Mouse (Mus musculus) hindbrain, embryonic 12.5 days (tissue): ENCODE measurements around the gene Il6ra. TPM values are rescaled to one million over a fixed set of nuclear protein-coding genes. Genes with fewer than 3 reads are reported as not detected.

Source experiments
- ATAC-seq: fragments of 200-750 bp; cut with Nextera tagmentation; 2 replicates; pipeline ENCODE4 v1.8.0; 2017; ENCODE audit warnings: moderate TSS enrichment; ENCODE audit not compliant: low FRiP score
- H3K27ac ChIP-seq: fragments of 300-500 bp; sonication (generic); 2 replicates; pipeline ENCODE4 v1.5.1; 2016; ENCODE audit warnings: mild to moderate bottlenecking
- H3K27me3 ChIP-seq: fragments of 300-500 bp; sonication (generic); 2 replicates; pipeline ENCODE4 v1.6.1; 2016; ENCODE audit warnings: mild to moderate bottlenecking
- H3K36me3 ChIP-seq: fragments of 300-500 bp; sonication (generic); 2 replicates; pipeline ENCODE4 v1.6.1; 2016; ENCODE audit warnings: mild to moderate bottlenecking
- H3K4me1 ChIP-seq: fragments of 300-500 bp; sonication (generic); 2 replicates; pipeline ENCODE4 v1.6.1; 2016
- H3K4me2 ChIP-seq: fragments of 300-500 bp; sonication (generic); replicated peaks from 2 replicates; pipeline ENCODE4 v1.6.1; 2016; ENCODE audit warnings: mild to moderate bottlenecking
- H3K4me3 ChIP-seq: fragments of 300-500 bp; sonication (generic); 2 replicates; pipeline ENCODE4 v1.5.1; 2016; ENCODE audit warnings: mild to moderate bottlenecking
- H3K9ac ChIP-seq: fragments of 300-500 bp; sonication (generic); 2 replicates; pipeline ENCODE4 v1.6.1; 2016; ENCODE audit warnings: mild to moderate bottlenecking, moderate library complexity
- H3K9me3 ChIP-seq: fragments of 300-500 bp; sonication (generic); replicated peaks from 2 replicates; pipeline ENCODE4 v1.6.1; 2016; ENCODE audit warnings: mild to moderate bottlenecking
- WGBS: fragments of 180-500 bp; shearing (Covaris S2); methylation state at CpG from one replicate; pipeline ENCODE4 v1.1.7; 2016; 5-methylcytosine and 5-hydroxymethylcytosine counted together
- polyA plus RNA-seq: library from polyadenylated mRNA; unstranded; fragments of >200 nt; fragmentation: Nextera tagmentation; extraction: Ambion mirVana; gene quantifications from 2 replicates; pipeline ENCODE4 v1.2.1, GENCODE M21; 2016

The Il6ra gene
- polyA plus RNA-seq, 1 experiment from 2014 or later, result 0.66 TPM

GRCm38 (mm10) chr3:89821548-89822480, 91.2 kb downstream of the Il6ra start:
- H3K4me1 ChIP-seq, result no peaks in the 10 kb centered on the region

GRCm38 (mm10) chr3:89821096-89821513, 91.9 kb downstream of the Il6ra start:
- H3K4me3 ChIP-seq, result no peak overlapping the region
- H3K27me3 ChIP-seq, result 0 out of 2 replicates have a peak, but pooled peaks cover 2% of the 10 kb centered on the region
- no peak overlapping the region for H3K27ac ChIP-seq
- no peaks in the 10 kb centered on the region for H3K9me3 ChIP-seq
- H3K9ac ChIP-seq, result no peak overlapping the region
- H3K36me3 ChIP-seq, result no peaks in the 10 kb centered on the region
- no peaks in the 10 kb centered on the region for H3K4me1 ChIP-seq
- 92% methylated on average over 11 of the region's 11 CpGs for WGBS
- no peak for ATAC-seq
- H3K4me2 ChIP-seq, result no peak overlapping the region

More at GRCm38 (mm10) chr3:89821548-89822480, 91.2 kb downstream of the Il6ra start:
- Histone ChIP-seq H3K27me3 (0 out of 2 replicates have a peak, but pooled peaks cover 2% of the 10 kb centered on the region), H3K9ac (no peak overlapping the region), H3K27ac (no peak overlapping the region), H3K9me3 (no peaks in the 10 kb centered on the region), H3K4me2 (no peak overlapping the region), H3K4me3 (no peak overlapping the region), H3K36me3 (no peaks in the 10 kb centered on the region)
- 77% methylated on average over 10 of the region's 10 CpGs for WGBS
- no peak for ATAC-seq

GRCm38 (mm10) chr3:89820311-89821095, 92.5 kb downstream of the Il6ra start:
- H3K9me3 ChIP-seq, result no peaks in the 10 kb centered on the region
- no peaks in the 10 kb centered on the region for H3K4me1 ChIP-seq
- 87% methylated on average over 12 of the region's 12 CpGs for WGBS
- 0 out of 2 replicates have a peak, but pooled peaks cover 2% of the 10 kb centered on the region for H3K27me3 ChIP-seq
- ATAC-seq, result no peak
- no peaks in the 10 kb centered on the region for H3K36me3 ChIP-seq
- H3K27ac ChIP-seq, result no peak overlapping the region
- H3K9ac ChIP-seq, result no peak overlapping the region
- H3K4me2 ChIP-seq, result no peak overlapping the region
- H3K4me3 ChIP-seq, result no peak overlapping the region

GRCm38 (mm10) chr3:89819897-89820296, 93.1 kb downstream of the Il6ra start:
- 68% methylated on average over 7 of the region's 7 CpGs for WGBS
- H3K36me3 ChIP-seq, result no peaks in the 10 kb centered on the region
- no peaks in the 10 kb centered on the region for H3K9me3 ChIP-seq
- H3K4me1 ChIP-seq, result no peaks in the 10 kb centered on the region
- H3K9ac ChIP-seq, result no peak overlapping the region
- no peak overlapping the region for H3K4me3 ChIP-seq
- 0 out of 2 replicates have a peak, but pooled peaks cover 2% of the 10 kb centered on the region for H3K27me3 ChIP-seq
- ATAC-seq, result no peak
- H3K4me2 ChIP-seq, result no peak overlapping the region
- H3K27ac ChIP-seq, result no peak overlapping the region

- Histone ChIP-seq H3K4me1 (no peaks in the 10 kb centered on the region), H3K9me3 (no peaks in the 10 kb centered on the region), H3K9ac (no peak overlapping the region), H3K4me3 (no peak overlapping the region), H3K27me3 (0 out of 2 replicates have a peak, but pooled peaks cover 2% of the 10 kb centered on the region), H3K4me2 (no peak overlapping the region), H3K27ac (no peak overlapping the region), H3K36me3 (no peaks in the 10 kb centered on the region)
- WGBS, result 80% methylated on average over 3 of the region's 3 CpGs
- no peak for ATAC-seq
These were observed 94.4 kb downstream of the Il6ra start for GRCm38 (mm10) chr3:89818605-89819004.

- Histone ChIP-seq H3K4me3 (no peak overlapping the region), H3K9ac (no peak overlapping the region), H3K36me3 (no peaks in the 10 kb centered on the region), H3K27ac (no peak overlapping the region), H3K4me2 (no peak overlapping the region), H3K4me1 (no peaks in the 10 kb centered on the region), H3K9me3 (no peaks in the 10 kb centered on the region), H3K27me3 (0 out of 2 replicates have a peak, but pooled peaks cover 2% of the 10 kb centered on the region)
- no peak for ATAC-seq
- 61% methylated on average over 4 of the region's 4 CpGs for WGBS
These were observed 95.9 kb downstream of the Il6ra start for GRCm38 (mm10) chr3:89817056-89817455.

Other genes with a start within 250 kb of the Il6ra start
- gene Adar, start 198.2 kb downstream of the Il6ra start, polyA plus RNA-seq, result 23.4 and 24.1 TPM in 2 replicates
- 26.7 and 26.8 TPM in 2 replicates for gene Chrnb2, start 148.6 kb downstream of the Il6ra start, polyA plus RNA-seq
- gene Ube2q1, start 139.6 kb downstream of the Il6ra start, polyA plus RNA-seq, result 19.2 and 19.9 TPM in 2 replicates
- 3.4 and 4.4 TPM in 2 replicates for gene She, start 81.8 kb downstream of the Il6ra start, polyA plus RNA-seq
- gene Atp8b2, start 50.3 kb upstream of the Il6ra start, polyA plus RNA-seq, result 20.3 and 22.8 TPM in 2 replicates
- gene Hax1, start 85.6 kb upstream of the Il6ra start, polyA plus RNA-seq, result 137 and 141 TPM in 2 replicates
- 187 and 198 TPM in 2 replicates for gene 4933434E20Rik, start 138.4 kb upstream of the Il6ra start, polyA plus RNA-seq
- gene Ubap2l, start 139.4 kb upstream of the Il6ra start, polyA plus RNA-seq, result 201 and 227 TPM in 2 replicates
- 510 and 525 TPM in 2 replicates for gene Tpm3, start 159.5 kb upstream of the Il6ra start, polyA plus RNA-seq
- gene Nup210l, start 190.9 kb upstream of the Il6ra start, polyA plus RNA-seq, result 0.51 and 0.75 TPM in 2 replicates